Mouse (Mus musculus): Measurements from ENCODE around the gene Mmp11. TPM values are rescaled to one million over a fixed set of nuclear protein-coding genes. Genes with fewer than 3 reads are reported as not detected.

The Mmp11 gene
- 2.2 TPM for total RNA-seq (2023)

GRCm38 (mm10) chr10:75935680-75936541 is at the start of gene Mmp11:
Gene Mmp11 (minus strand): TSS chr10:75936496.

GRCm38 (mm10) chr10:75954381-75954811 is 18.1 kb upstream of the Mmp11 start, which contains the start of gene Gm5134:
Gene Gm5134 (plus strand): TSS chr10:75954514.

GRCm38 (mm10) chr10:75942736-75943477 is 6.6 kb upstream of the Mmp11 start, which contains the start of gene Vpreb3:
Gene Vpreb3 (plus strand): TSS chr10:75943057.

GRCm38 (mm10) chr10:75940520-75940919 is 4.2 kb upstream of the Mmp11 start, which contains the start of gene Gm867:
Gene Gm867 (minus strand): TSS chr10:75940672.

GRCm38 (mm10) chr10:75932891-75933290 is 3.4 kb downstream of the Mmp11 start, which contains the start of gene Chchd10:
Gene Chchd10 (plus strand): TSS chr10:75933130.

GRCm38 (mm10) chr10:75921026-75921725 is 15.1 kb downstream of the Mmp11 start, which contains the start of gene Smarcb1:
Gene Smarcb1 (minus strand): TSS chr10:75921617.

GRCm38 (mm10) chr10:75893089-75893750 is 43.1 kb downstream of the Mmp11 start, which contains the start of gene Derl3:
Gene Derl3 (plus strand): TSS chr10:75893413.

Other genes starting within 250 kb of the Mmp11 start
- 129 TPM for gene Cabin1, start 172.2 kb downstream of the Mmp11 start, total RNA-seq (2023)
- gene Ddt, start 163.1 kb downstream of the Mmp11 start, total RNA-seq (2023): 28.8 TPM
- not detected for gene Gm20441, start 155.5 kb downstream of the Mmp11 start, total RNA-seq (2023)
- gene Gstt3, start 155.1 kb downstream of the Mmp11 start, total RNA-seq (2023): 4.0 TPM
- not detected for gene Gstt1, start 137.9 kb downstream of the Mmp11 start, total RNA-seq (2023)
- gene Gstt4, start 114.0 kb downstream of the Mmp11 start, total RNA-seq (2023): not detected
- 41.2 TPM for gene Gstt2, start 99.1 kb downstream of the Mmp11 start, total RNA-seq (2023)
- gene Mif, start 76.3 kb downstream of the Mmp11 start, total RNA-seq (2023): 289 TPM
- gene Derl3, start 43.1 kb downstream of the Mmp11 start, total RNA-seq (2023): 3.4 TPM
- gene Smarcb1, start 14.9 kb downstream of the Mmp11 start, total RNA-seq (2023): 54.4 TPM
- 22.5 TPM for gene Chchd10, start 3.4 kb downstream of the Mmp11 start, total RNA-seq (2023)
- gene Gm867, start 4.2 kb upstream of the Mmp11 start, total RNA-seq (2023): not detected
- 11.1 TPM for gene Vpreb3, start 6.6 kb upstream of the Mmp11 start, total RNA-seq (2023)
- 0.95 TPM for gene Gm5134, start 18.0 kb upstream of the Mmp11 start, total RNA-seq (2023)
- gene Zfp280b, start 96.2 kb upstream of the Mmp11 start, total RNA-seq (2023): 18.5 TPM
- gene Slc5a4b, start 174.5 kb upstream of the Mmp11 start, total RNA-seq (2023): not detected
- gene Slc5a4a, start 211.0 kb upstream of the Mmp11 start, total RNA-seq (2023): not detected